Mouse (Mus musculus) heart, postnatal 14 days (tissue): ENCODE data around the gene Bckdha. TPM values are rescaled to one million over a fixed set of nuclear protein-coding genes. Genes with fewer than 3 reads are reported as not detected.

Experiments used
- DNase-seq, 2 experiments: peaks; one replicate each; pipeline ENCODE4 v3.0.0; 2021 to 2022
- intact Hi-C: fragments of 180-260 bp; cut with DNase I; formaldehyde crosslinking; loops from one replicate; pipeline ENCODE4 v1.15.1; 2025
- total RNA-seq, 2 experiments: library from RNA; stranded (reverse); gene quantifications; 2 replicates each; pipeline ENCODE4 v1.2.3; 2021

The Bckdha gene
- total RNA-seq, 2 experiments from 2014 or later, result 132 to 146 TPM

GRCm38 (mm10) chr7:25651281-25651680 lies 7.5 kb downstream of the Bckdha start:
- intact Hi-C loops, result no loop called here
- no peak for DNase-seq

- DNase-seq, result no peak
- intact Hi-C loops, result no loop called here
Observed at GRCm38 (mm10) chr7:25649839-25650238, 8.9 kb downstream of the Bckdha start.

- intact Hi-C loops, result no loop called here
- no peak for DNase-seq
Observed at GRCm38 (mm10) chr7:25647574-25648123, 11.1 kb downstream of the Bckdha start.

GRCm38 (mm10) chr7:25645074-25645473 lies 13.7 kb downstream of the Bckdha start:
- intact Hi-C loops, result no loop called here
- no peak for DNase-seq

- intact Hi-C loops, result no loop called here
- no peak for DNase-seq
Observed at GRCm38 (mm10) chr7:25644631-25645030, 14.2 kb downstream of the Bckdha start.

GRCm38 (mm10) chr7:25644136-25644535 lies 14.6 kb downstream of the Bckdha start:
- intact Hi-C loops, result no loop called here
- DNase-seq, result no peak

GRCm38 (mm10) chr7:25639754-25640153 lies 19.0 kb downstream of the Bckdha start:
- intact Hi-C loops, result no loop called here
- DNase-seq, result no peak

GRCm38 (mm10) chr7:25637099-25637498 lies 21.7 kb downstream of the Bckdha start:
- no peak for DNase-seq
- intact Hi-C loops, result no loop called here

- intact Hi-C loops, result no loop called here
- DNase-seq, result no peak
Observed at GRCm38 (mm10) chr7:25636373-25636772, 22.4 kb downstream of the Bckdha start.

- DNase-seq, result no peak
- intact Hi-C loops, result no loop called here
Observed at GRCm38 (mm10) chr7:25632679-25633078, 26.1 kb downstream of the Bckdha start.

- intact Hi-C loops, result loop anchor here (5.0 kb wide), 2 partner anchors 124 to 741 kb away; partner anchors contain the start of gene Hnrnpul1
- DNase-seq, result no peak
Observed at GRCm38 (mm10) chr7:25628323-25628620, 30.5 kb downstream of the Bckdha start.

GRCm38 (mm10) chr7:25627431-25628322 lies 31.1 kb downstream of the Bckdha start:
- peak; percentile 78 to 86 for DNase-seq
- intact Hi-C loops, result loop anchor here (5.0 kb wide), 2 partner anchors 125 to 740 kb away; partner anchors contain the start of gene Hnrnpul1

- peak; percentile 72 to 73 for DNase-seq
- intact Hi-C loops, result loop anchor here (5.0 kb wide), 2 partner anchors 126 to 739 kb away; partner anchors contain the start of gene Hnrnpul1
Observed at GRCm38 (mm10) chr7:25626509-25627430, 32.0 kb downstream of the Bckdha start, which contains the start of gene B3gnt8. B3gnt8 (plus strand) TSS chr7:25626654.

- peak in 1 of 2 experiments; percentile 48 for DNase-seq
- intact Hi-C loops, result loop anchor here (5.0 kb wide), 2 partner anchors 127 to 738 kb away; partner anchors contain the start of gene Hnrnpul1
Observed at GRCm38 (mm10) chr7:25625594-25626250, 33.1 kb downstream of the Bckdha start.

- peak; percentile 69 to 74 for DNase-seq
- intact Hi-C loops, result loop anchor here (5.0 kb wide), 2 partner anchors 127 to 738 kb away; partner anchors contain the start of gene Hnrnpul1
Observed at GRCm38 (mm10) chr7:25624851-25625250, 33.9 kb downstream of the Bckdha start.

- DNase-seq, result no peak
- intact Hi-C loops, result no loop called here
Observed at GRCm38 (mm10) chr7:25623857-25624370, 34.9 kb downstream of the Bckdha start.

GRCm38 (mm10) chr7:25620751-25621150 lies 38.0 kb downstream of the Bckdha start:
- intact Hi-C loops, result no loop called here
- DNase-seq, result peak in 1 of 2 experiments; percentile 0

GRCm38 (mm10) chr7:25620101-25620500 lies 38.7 kb downstream of the Bckdha start:
- intact Hi-C loops, result no loop called here
- DNase-seq, result no peak

GRCm38 (mm10) chr7:25619722-25619991 lies 39.1 kb downstream of the Bckdha start:
- no peak for DNase-seq
- intact Hi-C loops, result no loop called here
